Mouse (Mus musculus): Measurements from ENCODE around the gene Gsta3. TPM values are rescaled to one million over a fixed set of nuclear protein-coding genes. Genes with fewer than 3 reads are reported as not detected.

The Gsta3 gene
- polyA plus RNA-seq, 1 experiment from 2014 or later: 0.47 TPM

DNA sequence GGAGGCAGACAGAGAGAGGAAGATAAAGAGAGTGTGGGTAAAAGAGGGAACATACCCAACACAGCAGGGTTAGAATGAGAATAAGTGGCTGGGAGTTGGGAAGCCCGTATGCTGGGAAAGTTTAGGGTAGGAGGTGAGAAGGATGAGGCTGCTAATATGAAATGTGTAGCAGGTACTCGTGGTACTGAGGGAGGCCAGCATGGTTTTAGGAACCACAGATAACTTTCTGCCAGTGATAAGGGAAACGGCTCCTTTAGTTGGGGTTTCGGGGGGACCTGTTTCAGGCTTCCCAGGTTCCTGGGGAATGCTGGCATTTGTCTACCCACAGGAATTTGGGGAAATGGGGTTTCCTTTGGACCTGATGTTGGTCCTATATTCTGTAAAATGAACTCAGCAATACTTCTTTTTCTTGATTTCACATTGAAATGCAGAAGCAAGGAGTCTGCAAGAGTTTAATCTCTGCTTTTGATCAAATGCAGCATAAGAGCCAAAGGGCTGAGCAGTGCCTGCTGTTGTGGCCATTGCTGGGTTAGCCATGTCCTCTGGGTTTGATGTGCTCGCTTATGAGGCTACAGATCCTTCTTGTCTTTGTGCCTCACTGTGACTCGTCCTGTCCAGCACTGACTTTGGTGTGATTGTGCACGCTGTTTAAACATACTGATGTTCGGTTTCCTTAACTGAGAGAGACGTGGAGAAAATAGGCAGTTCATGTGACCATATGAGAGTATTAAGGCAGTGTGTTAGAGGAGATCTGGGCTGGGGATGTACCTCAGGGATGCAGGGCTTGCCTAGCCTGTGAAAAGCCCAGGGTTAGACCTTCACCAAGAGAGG is 8.4 kb downstream of the Gsta3 start:
- Histone ChIP-seq H3K36me3 (ENCODE audit: control insufficient read depth, insufficient read depth, low read length) (no peaks in the 10 kb centered on the region), H3K27ac (ENCODE audit: low read depth, low read length) (no peak overlapping the region), H3K4me3 (ENCODE audit: low read depth, low read length) (no peak overlapping the region), H3K27me3 (ENCODE audit: control insufficient read depth, insufficient read depth, low read length) (no peaks in the 10 kb centered on the region), H3K9ac (ENCODE audit: low read depth, low read length) (no peak overlapping the region), H3K9me3 (replicated peaks; ENCODE audit: control insufficient read depth, low read length) (no peaks in the 10 kb centered on the region), H3K4me1 (ENCODE audit: control insufficient read depth, insufficient read depth, low read length) (no peaks in the 10 kb centered on the region), H3K4me2 (no peak overlapping the region)
- whole genome bisulfite sequencing (ENCODE audit: insufficient replicate concordance): 70% methylated on average over 9 of the region's 9 CpGs
- no peak for ATAC-seq (replicated peaks; ENCODE audit: insufficient number of reproducible peaks, low FRiP score, low TSS enrichment)

- H3K4me3 ChIP-seq (ENCODE audit: low read depth, low read length): no peak overlapping the region
- H3K4me1 ChIP-seq (ENCODE audit: control insufficient read depth, insufficient read depth, low read length): no peaks in the 10 kb centered on the region
- no peaks in the 10 kb centered on the region for H3K9me3 ChIP-seq (replicated peaks; ENCODE audit: control insufficient read depth, low read length)
- H3K27me3 ChIP-seq (ENCODE audit: control insufficient read depth, insufficient read depth, low read length): no peaks in the 10 kb centered on the region
- no peaks in the 10 kb centered on the region for H3K36me3 ChIP-seq (ENCODE audit: control insufficient read depth, insufficient read depth, low read length)
- no peak for ATAC-seq (replicated peaks; ENCODE audit: insufficient number of reproducible peaks, low FRiP score, low TSS enrichment)
- WGBS (ENCODE audit: insufficient replicate concordance): 69% methylated on average over 6 of the region's 6 CpGs
- H3K4me2 ChIP-seq: no peak overlapping the region
- H3K9ac ChIP-seq (ENCODE audit: low read depth, low read length): no peak overlapping the region
- H3K27ac ChIP-seq (ENCODE audit: low read depth, low read length): no peak overlapping the region
Measured at GRCm38 (mm10) chr1:21251661-21252060, 11.3 kb downstream of the Gsta3 start.

GRCm38 (mm10) chr1:21252566-21253302 is 12.3 kb downstream of the Gsta3 start:
- no peak overlapping the region for H3K27ac ChIP-seq (ENCODE audit: low read depth, low read length)
- 67% methylated on average over 10 of the region's 10 CpGs for WGBS (ENCODE audit: insufficient replicate concordance)
- no peak for ATAC-seq (replicated peaks; ENCODE audit: insufficient number of reproducible peaks, low FRiP score, low TSS enrichment)
- no peak overlapping the region for H3K9ac ChIP-seq (ENCODE audit: low read depth, low read length)
- no peaks in the 10 kb centered on the region for H3K9me3 ChIP-seq (replicated peaks; ENCODE audit: control insufficient read depth, low read length)
- H3K4me2 ChIP-seq: no peak overlapping the region
- no peaks in the 10 kb centered on the region for H3K4me1 ChIP-seq (ENCODE audit: control insufficient read depth, insufficient read depth, low read length)
- no peak overlapping the region for H3K4me3 ChIP-seq (ENCODE audit: low read depth, low read length)
- H3K27me3 ChIP-seq (ENCODE audit: control insufficient read depth, insufficient read depth, low read length): no peaks in the 10 kb centered on the region
- no peaks in the 10 kb centered on the region for H3K36me3 ChIP-seq (ENCODE audit: control insufficient read depth, insufficient read depth, low read length)

DNA sequence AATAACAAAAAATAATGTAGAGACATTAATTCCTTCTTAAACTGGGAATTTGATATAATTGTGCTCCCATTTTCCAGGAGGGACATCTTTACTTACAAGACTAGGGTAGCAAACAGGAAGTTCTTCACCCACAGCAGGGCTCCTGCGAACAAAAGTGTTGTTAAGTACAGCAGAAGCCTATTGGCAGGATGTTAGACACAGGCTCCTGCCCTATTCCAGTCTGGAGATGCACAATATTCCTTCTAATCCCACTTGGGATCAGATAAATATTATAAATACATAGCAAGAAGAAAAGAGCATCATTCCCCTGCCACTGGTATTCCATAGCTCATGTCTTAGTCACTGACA is 12.9 kb downstream of the Gsta3 start:
- Histone ChIP-seq H3K4me3 (ENCODE audit: low read depth, low read length) (no peak overlapping the region), H3K9me3 (replicated peaks; ENCODE audit: control insufficient read depth, low read length) (no peaks in the 10 kb centered on the region), H3K27ac (ENCODE audit: low read depth, low read length) (no peak overlapping the region), H3K4me1 (ENCODE audit: control insufficient read depth, insufficient read depth, low read length) (no peaks in the 10 kb centered on the region), H3K36me3 (ENCODE audit: control insufficient read depth, insufficient read depth, low read length) (no peaks in the 10 kb centered on the region), H3K27me3 (ENCODE audit: control insufficient read depth, insufficient read depth, low read length) (no peaks in the 10 kb centered on the region), H3K9ac (ENCODE audit: low read depth, low read length) (no peak overlapping the region), H3K4me2 (no peak overlapping the region)
- 75% methylated on average over 1 of the region's 1 CpGs for WGBS (ENCODE audit: insufficient replicate concordance)
- ATAC-seq (replicated peaks; ENCODE audit: insufficient number of reproducible peaks, low FRiP score, low TSS enrichment): no peak

GRCm38 (mm10) chr1:21253856-21254255 is 13.5 kb downstream of the Gsta3 start:
- H3K9me3 ChIP-seq (replicated peaks; ENCODE audit: control insufficient read depth, low read length): no peaks in the 10 kb centered on the region
- no peak overlapping the region for H3K27ac ChIP-seq (ENCODE audit: low read depth, low read length)
- no peak for ATAC-seq (replicated peaks; ENCODE audit: insufficient number of reproducible peaks, low FRiP score, low TSS enrichment)
- no peak overlapping the region for H3K4me2 ChIP-seq
- no peak overlapping the region for H3K9ac ChIP-seq (ENCODE audit: low read depth, low read length)
- H3K27me3 ChIP-seq (ENCODE audit: control insufficient read depth, insufficient read depth, low read length): no peaks in the 10 kb centered on the region
- no peak overlapping the region for H3K4me3 ChIP-seq (ENCODE audit: low read depth, low read length)
- no peaks in the 10 kb centered on the region for H3K4me1 ChIP-seq (ENCODE audit: control insufficient read depth, insufficient read depth, low read length)
- no peaks in the 10 kb centered on the region for H3K36me3 ChIP-seq (ENCODE audit: control insufficient read depth, insufficient read depth, low read length)
- WGBS (ENCODE audit: insufficient replicate concordance): 63% methylated on average over 4 of the region's 4 CpGs

GRCm38 (mm10) chr1:21255625-21256345 is 15.4 kb downstream of the Gsta3 start:
- Histone ChIP-seq H3K36me3 (ENCODE audit: control insufficient read depth, insufficient read depth, low read length) (no peaks in the 10 kb centered on the region), H3K27me3 (ENCODE audit: control insufficient read depth, insufficient read depth, low read length) (no peaks in the 10 kb centered on the region), H3K9ac (ENCODE audit: low read depth, low read length) (no peak overlapping the region), H3K4me3 (ENCODE audit: low read depth, low read length) (no peak overlapping the region), H3K4me1 (ENCODE audit: control insufficient read depth, insufficient read depth, low read length) (no peaks in the 10 kb centered on the region), H3K4me2 (no peak overlapping the region), H3K9me3 (replicated peaks; ENCODE audit: control insufficient read depth, low read length) (no peaks in the 10 kb centered on the region), H3K27ac (ENCODE audit: low read depth, low read length) (no peak overlapping the region)
- WGBS (ENCODE audit: insufficient replicate concordance): 81% methylated on average over 7 of the region's 7 CpGs
- no peak for ATAC-seq (replicated peaks; ENCODE audit: insufficient number of reproducible peaks, low FRiP score, low TSS enrichment)

- H3K4me2 ChIP-seq: no peak overlapping the region
- no peaks in the 10 kb centered on the region for H3K9me3 ChIP-seq (replicated peaks; ENCODE audit: control insufficient read depth, low read length)
- no peaks in the 10 kb centered on the region for H3K4me1 ChIP-seq (ENCODE audit: control insufficient read depth, insufficient read depth, low read length)
- 55% methylated on average over 3 of the region's 3 CpGs for WGBS (ENCODE audit: insufficient replicate concordance)
- no peaks in the 10 kb centered on the region for H3K27me3 ChIP-seq (ENCODE audit: control insufficient read depth, insufficient read depth, low read length)
- no peak overlapping the region for H3K4me3 ChIP-seq (ENCODE audit: low read depth, low read length)
- H3K9ac ChIP-seq (ENCODE audit: low read depth, low read length): no peak overlapping the region
- no peaks in the 10 kb centered on the region for H3K36me3 ChIP-seq (ENCODE audit: control insufficient read depth, insufficient read depth, low read length)
- no peak for ATAC-seq (replicated peaks; ENCODE audit: insufficient number of reproducible peaks, low FRiP score, low TSS enrichment)
- H3K27ac ChIP-seq (ENCODE audit: low read depth, low read length): no peak overlapping the region
Measured at GRCm38 (mm10) chr1:21256391-21256790, 16.0 kb downstream of the Gsta3 start.

DNA sequence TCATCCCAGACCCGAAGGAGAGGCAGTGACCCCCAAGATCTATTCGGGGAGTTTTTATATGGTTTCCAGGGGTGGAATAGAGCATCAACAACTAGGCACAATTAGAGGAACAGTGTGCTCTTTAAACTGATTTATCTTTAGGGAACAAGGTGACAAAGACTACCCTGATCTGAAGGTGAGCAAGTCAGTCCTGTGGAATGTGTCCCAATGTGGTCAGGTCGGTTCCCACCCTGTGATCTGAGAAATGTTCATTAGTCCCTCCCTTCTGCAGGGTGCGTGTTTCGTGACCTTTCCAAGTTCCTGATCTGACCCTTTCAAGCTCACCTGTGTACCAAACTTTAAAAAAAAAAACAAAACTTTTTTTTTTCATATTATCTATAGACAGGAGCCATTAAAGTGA is 16.5 kb downstream of the Gsta3 start:
- Histone ChIP-seq H3K4me1 (ENCODE audit: control insufficient read depth, insufficient read depth, low read length) (no peaks in the 10 kb centered on the region), H3K4me2 (no peak overlapping the region), H3K9ac (ENCODE audit: low read depth, low read length) (no peak overlapping the region), H3K36me3 (ENCODE audit: control insufficient read depth, insufficient read depth, low read length) (no peaks in the 10 kb centered on the region), H3K27me3 (ENCODE audit: control insufficient read depth, insufficient read depth, low read length) (no peaks in the 10 kb centered on the region), H3K9me3 (replicated peaks; ENCODE audit: control insufficient read depth, low read length) (no peaks in the 10 kb centered on the region), H3K4me3 (ENCODE audit: low read depth, low read length) (no peak overlapping the region), H3K27ac (ENCODE audit: low read depth, low read length) (no peak overlapping the region)
- 75% methylated on average over 5 of the region's 5 CpGs for WGBS (ENCODE audit: insufficient replicate concordance)
- ATAC-seq (replicated peaks; ENCODE audit: insufficient number of reproducible peaks, low FRiP score, low TSS enrichment): no peak

Data from heart, embryonic 11.5 days (tissue).